Mouse (Mus musculus) erythroid progenitor cell, adult 5-6 weeks (primary cell): ENCODE measurements around the gene C1rl. TPM values are rescaled to one million over a fixed set of nuclear protein-coding genes. Genes with fewer than 3 reads are reported as not detected.

Source experiments
- ATAC-seq: replicated peaks from 2 replicates; pipeline ENCODE4 v1.8.0; 2016; ENCODE audit warnings: moderate number of reproducible peaks, mild to moderate bottlenecking, moderate TSS enrichment, inconsistent platforms; ENCODE audit not compliant: poor library complexity, low FRiP score, severe bottlenecking
- total RNA-seq, 2 experiments: library from RNA; stranded (forward) in 1 of 2; stranded (reverse) in 1 of 2; fragments of 150-400 nt in 1 of 2; fragments of 186-747, 209-891 nt in 1 of 2; gene quantifications; 2 replicates each; pipeline versions ENCODE4 v1.2.3 to v1.2.4; 2015 to 2017; ENCODE audit warnings: low replicate concordance in 2 of 2

C1rl gene
- total RNA-seq (2015; ENCODE audit: low replicate concordance) (1.8 and 4.2 TPM in 2 replicates), total RNA-seq (2017; ENCODE audit: low replicate concordance) (0.39 and 0.91 TPM in 2 replicates)

DNA sequence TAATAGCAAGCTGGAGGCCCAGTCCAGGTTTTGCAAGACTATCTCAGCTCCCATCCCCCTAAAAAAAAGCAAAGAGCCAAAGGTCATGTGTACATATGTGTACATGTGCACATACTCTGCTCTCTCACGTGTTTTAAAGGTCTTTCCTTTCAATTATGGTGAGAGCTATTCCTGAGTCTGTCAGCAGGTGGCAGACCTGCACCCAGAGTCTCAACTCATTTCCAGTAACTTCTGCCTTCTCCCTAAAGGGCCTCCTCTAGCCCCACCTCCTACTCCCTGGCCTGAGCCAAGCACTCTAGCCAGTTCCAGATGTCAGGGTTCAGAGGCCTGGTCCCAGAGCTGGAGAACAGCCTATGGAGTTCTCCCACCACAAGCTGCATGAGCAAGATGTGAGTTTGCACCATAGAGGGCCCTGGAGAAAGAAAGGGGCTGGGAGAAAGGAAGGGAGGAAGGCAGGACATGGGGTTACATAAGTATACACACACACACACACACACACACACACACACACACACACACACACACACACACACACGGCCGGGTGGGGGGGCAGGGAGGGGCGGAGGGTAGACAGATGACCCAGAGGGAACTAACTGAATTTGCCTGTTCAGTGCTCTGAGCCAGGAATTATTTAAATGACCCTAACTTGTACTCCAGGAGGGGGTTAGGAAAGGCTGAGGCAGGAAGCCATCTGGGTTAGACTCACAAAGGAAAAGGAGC, at the start of gene C1rl:
TSS of gene C1rl (plus strand) at position 272 of the 720 bp plus-strand sequence.
- ATAC-seq = peak; percentile 64

DNA sequence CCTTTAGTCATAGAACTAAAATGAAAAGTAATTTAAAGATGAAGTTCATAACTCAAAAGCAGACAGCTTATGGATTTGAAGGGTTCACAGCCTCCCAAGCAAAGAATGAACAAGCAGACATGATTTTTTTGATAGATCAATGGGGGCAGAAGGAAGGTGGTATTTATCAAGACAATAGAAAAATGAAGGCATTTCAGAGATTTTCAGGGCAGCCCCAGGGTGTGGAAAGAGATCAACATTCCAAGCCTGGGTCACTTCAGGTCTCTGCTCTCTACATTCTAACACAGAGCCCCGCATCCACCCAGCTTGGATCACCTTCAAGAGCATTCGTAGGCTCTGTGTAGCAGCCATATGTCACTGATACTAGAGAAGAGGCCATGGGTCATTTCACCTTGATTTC, 49.6 kb upstream of the C1rl start:
- ATAC-seq = no peak

DNA sequence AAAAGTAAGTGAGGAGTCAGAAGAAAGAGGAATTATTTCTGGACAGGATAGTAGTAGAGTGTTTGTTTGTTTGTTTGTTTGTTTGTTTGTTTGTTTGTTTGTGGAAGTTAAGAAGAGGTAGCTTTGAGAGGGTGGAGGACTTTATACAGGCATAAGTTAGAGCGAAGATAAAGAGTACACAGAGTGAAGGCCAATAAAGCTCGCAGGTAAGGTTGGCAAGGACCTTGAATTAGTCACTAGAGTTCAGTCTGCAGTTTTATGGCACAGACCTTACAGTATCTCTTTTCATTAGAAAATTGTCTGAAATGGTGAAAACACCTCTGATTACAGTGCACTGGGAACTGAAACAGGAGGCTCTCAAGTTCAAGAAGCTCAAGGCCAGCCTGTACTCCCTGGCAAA, 46.9 kb upstream of the C1rl start:
- ATAC-seq = no peak

- no peak for ATAC-seq
These were observed 46.5 kb upstream of the C1rl start for GRCm38 (mm10) chr6:124446459-124446858.

DNA sequence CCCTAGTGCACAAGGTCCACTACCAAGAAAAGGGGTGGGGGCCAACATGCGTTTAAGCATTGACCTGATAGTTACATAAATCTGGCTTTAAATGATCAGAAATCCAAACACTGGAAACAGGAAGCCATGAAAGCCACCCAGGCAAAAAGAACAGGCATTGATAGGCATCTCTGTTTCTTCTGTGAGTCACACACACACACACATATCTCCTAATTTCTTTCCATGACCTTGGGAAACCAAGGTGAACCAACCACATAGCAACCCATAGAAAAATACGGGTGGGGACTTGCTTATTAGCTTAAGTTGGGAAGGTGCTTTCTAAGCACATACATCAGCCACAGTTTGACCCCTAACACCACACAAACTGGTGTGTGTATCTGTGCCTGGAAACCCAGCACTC, 45.6 kb upstream of the C1rl start:
- ATAC-seq = no peak

- no peak for ATAC-seq
These were observed 44.6 kb upstream of the C1rl start for GRCm38 (mm10) chr6:124448186-124448852.

DNA sequence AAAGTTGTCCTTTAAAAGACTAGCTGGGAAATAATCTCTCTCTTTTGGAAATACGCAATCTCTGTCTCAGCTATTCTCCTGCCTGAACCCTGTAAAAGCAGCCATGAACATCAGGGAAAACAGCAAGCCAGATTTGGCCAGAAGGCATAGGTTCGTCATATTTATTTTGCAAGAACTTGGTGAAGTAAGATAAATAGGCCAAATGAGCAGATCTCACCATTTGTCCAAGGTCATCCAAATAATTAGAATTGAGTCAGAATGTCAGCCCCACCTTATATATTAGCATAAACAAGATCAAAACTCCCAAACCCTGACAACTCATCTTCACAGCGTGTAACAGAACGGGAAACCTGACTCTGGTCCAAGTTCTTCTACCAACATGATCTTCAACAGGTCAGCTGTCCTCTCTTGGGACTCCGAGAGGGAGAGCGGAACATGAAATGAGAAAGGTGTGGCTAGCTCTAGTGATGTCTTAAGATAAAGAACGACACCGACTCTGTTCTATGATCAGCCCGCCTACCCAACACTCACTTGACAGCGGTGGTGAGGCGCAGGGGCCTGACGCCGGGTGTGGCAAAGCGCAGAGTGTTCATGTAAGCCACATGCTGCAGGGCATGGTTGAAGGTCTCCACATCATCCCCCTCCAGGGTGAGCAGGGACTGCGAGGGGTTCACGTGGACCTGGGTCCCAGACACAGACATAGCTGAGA, 43.8 kb upstream of the C1rl start:
- ATAC-seq = no peak

- no peak for ATAC-seq
These were observed 43.1 kb upstream of the C1rl start for GRCm38 (mm10) chr6:124449668-124450383.

DNA sequence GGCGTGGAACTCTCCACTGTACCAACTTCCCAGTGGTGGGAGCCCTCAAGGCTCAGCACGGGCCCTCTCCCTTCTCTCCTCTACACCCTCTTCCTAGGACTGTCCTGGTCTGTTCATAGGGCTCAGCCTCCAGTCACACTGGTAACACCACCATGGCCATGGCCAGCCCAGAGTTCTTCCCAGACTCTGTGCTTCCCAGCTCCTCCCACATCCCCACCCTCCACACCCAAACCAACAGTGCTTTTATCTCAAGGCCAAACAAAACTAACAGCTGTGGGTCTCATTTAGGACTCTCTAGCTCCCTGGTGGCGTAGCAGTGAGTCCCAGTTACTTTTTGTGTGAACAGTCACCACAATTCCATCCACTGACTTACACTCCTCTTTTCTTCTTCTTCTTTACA, 40.9 kb upstream of the C1rl start:
- ATAC-seq = peak; percentile 68

DNA sequence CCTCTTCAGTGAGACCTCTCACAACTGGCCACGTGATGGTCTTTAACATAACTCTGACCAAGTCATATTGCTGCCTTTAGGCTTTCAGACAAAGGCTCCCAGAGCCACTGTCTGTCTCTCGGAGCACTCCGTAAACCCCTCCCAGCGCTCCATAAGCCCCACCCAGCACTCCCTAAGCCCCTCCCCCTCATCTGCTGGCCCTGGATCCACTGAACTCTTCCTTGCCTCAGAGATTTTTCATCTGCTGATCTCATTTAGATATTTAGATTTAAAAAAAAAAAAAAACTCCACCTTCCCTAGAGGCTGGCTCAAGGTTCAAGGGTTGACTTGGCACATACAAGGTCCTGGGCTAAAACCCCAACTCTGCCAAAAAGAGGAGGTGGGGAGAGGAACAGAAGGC, 39.2 kb upstream of the C1rl start:
- no peak for ATAC-seq

- no peak for ATAC-seq
These were observed 36.7 kb upstream of the C1rl start for GRCm38 (mm10) chr6:124456243-124456642.

DNA sequence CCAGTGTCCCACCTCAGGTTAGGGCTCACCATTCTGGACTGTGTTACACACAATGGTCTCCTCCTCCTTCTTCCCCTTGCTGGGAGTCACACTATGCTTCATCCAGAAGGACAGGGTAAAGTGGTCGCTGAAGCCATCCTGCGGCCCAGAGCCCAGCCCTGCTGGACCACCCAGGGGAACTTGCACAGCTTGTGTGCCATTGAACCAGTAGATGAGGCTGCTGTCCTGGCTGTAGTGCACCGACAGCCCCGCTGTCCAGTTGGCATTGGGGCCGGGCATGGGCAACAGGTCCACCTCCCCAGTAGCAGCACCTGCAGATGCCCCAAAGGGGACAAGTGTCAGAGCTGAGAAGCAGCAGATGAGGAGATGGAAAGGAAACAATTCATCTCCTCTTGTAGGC, 35.1 kb upstream of the C1rl start:
- ATAC-seq = no peak

DNA sequence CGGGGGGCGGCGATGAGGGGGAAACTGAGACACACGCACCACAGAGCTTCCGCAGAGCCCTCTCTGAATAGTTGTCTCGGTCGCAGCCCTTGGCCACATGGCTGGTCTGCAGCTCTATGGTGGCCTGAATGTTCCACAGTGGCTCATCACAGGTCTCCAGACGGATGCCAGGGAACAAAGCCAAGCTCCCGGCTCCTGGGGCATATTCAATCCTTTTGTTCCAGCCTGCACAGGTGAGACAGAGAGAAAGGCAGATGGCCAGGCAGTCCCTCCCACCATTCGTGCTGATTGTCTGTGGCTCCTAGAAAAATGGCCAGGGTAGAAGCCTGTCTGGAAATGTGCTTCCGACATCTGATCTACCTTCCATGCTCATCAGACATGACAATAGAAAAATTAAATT, 34.4 kb upstream of the C1rl start:
- no peak for ATAC-seq

GRCm38 (mm10) chr6:124459388-124459787, 33.5 kb upstream of the C1rl start:
- ATAC-seq = no peak

DNA sequence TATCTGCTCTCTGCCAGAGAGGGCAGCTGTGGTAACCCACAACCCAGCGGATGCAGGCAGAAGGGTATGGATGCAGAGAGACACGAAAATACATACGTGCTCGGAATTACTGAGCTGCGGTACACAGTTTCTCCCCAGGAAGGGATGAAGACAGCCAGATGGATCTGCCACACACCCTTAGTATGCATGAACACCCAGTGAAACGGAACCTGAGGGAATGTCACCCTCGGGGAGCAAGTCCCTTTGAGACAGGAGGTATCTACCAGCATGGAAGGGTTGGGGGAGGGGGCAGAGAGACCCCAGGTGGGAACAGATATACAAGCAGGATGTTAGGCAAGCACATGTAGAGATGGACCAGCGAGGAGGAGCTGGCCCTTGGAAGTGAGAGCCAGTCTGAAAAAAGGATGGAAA, 29.0 kb upstream of the C1rl start:
- no peak for ATAC-seq

GRCm38 (mm10) chr6:124464305-124465271, 28.3 kb upstream of the C1rl start, which contains the start of gene Clstn3:
Clstn3 (minus strand) TSS chr6:124464794.
- ATAC-seq = peak; percentile 90

DNA sequence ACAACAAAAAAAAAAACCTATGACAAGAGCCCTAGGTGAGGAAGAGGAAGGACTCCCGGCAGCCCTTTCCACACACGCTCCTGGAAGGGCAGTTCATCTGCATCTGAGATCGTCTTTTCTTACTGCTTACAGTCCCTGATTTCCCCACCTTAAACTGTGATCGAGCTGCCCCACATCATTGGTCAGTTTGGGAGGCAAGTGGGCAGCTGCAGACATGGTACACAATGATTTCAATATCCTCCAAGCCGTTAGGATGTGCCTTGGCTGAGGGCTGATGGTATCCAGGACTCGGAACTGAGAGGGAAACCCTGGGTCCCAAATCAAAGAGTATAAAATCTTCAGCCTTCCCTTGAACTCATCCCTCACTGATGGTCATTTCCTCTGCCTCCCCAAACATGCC, 27.6 kb upstream of the C1rl start:
- no peak for ATAC-seq

GRCm38 (mm10) chr6:124465729-124466128, 27.2 kb upstream of the C1rl start:
- no peak for ATAC-seq

- no peak for ATAC-seq
These were observed 21.8 kb upstream of the C1rl start for GRCm38 (mm10) chr6:124471121-124471520.
